Mouse (Mus musculus): Measurements from ENCODE around the gene Dennd1b. TPM values are rescaled to one million over a fixed set of nuclear protein-coding genes. Genes with fewer than 3 reads are reported as not detected.

Gene Dennd1b
- polyA plus RNA-seq, 1 experiment from 2014 or later: 13.5 TPM

- ATAC-seq (replicated peaks; ENCODE audit: low FRiP score) (no peak), DNase-seq (ENCODE audit: low spot score) (no peak)
- Histone ChIP-seq H3K4me2 (ENCODE audit: low read depth, low read length, severe bottlenecking) (no peak overlapping the region), H3K4me1 (replicated peaks; ENCODE audit: control insufficient read depth, insufficient read depth, low read length) (no peaks in the 10 kb centered on the region), H3K4me3 (ENCODE audit: low read depth, low read length) (no peak overlapping the region), H3K36me3 (ENCODE audit: control insufficient read depth, insufficient read depth, low read length) (no peaks in the 10 kb centered on the region; the same call in 1 of the 2 replicates), H3K27ac (ENCODE audit: low read depth, low read length) (no peak overlapping the region), H3K27me3 (ENCODE audit: control insufficient read depth, insufficient read depth, low read length) (no peaks in the 10 kb centered on the region), H3K9me3 (ENCODE audit: control insufficient read depth, low read length) (no peaks in the 10 kb centered on the region), H3K9ac (ENCODE audit: low read length) (no peak overlapping the region)
- WGBS: 59% methylated on average over 5 of the region's 5 CpGs
Measured at GRCm38 (mm10) chr1:139015118-139015788, 52.0 kb downstream of the Dennd1b start.

DNA sequence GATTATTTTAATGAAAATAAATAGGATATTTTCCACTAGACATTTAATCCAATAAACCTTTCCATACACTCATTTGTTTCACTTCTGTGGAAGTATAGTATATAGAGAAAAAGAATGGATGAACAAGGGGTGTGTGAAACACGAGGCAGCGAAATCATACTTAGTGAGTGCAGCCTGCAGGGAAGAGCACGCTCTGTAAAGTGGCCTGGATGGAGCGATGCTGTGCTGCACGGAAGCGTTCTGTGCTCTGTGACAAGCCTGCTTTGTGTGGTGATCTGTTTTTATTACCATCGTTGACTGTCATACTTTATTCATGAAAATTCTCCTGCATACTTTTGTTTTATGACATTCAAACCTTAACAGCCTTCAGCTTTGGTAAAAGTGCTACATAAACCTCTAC lies 58.1 kb downstream of the Dennd1b start:
- no peak overlapping the region for H3K4me3 ChIP-seq (ENCODE audit: low read depth, low read length)
- H3K9me3 ChIP-seq (ENCODE audit: control insufficient read depth, low read length): no peaks in the 10 kb centered on the region
- no peak overlapping the region for H3K4me2 ChIP-seq (ENCODE audit: low read depth, low read length, severe bottlenecking)
- no peak overlapping the region for H3K27ac ChIP-seq (ENCODE audit: low read depth, low read length)
- peaks cover 1% of the 10 kb centered on the region; the same call in 1 of the 2 replicates for H3K4me1 ChIP-seq (replicated peaks; ENCODE audit: control insufficient read depth, insufficient read depth, low read length)
- H3K27me3 ChIP-seq (ENCODE audit: control insufficient read depth, insufficient read depth, low read length): no peaks in the 10 kb centered on the region
- 67% methylated on average over 7 of the region's 7 CpGs for WGBS
- no peak overlapping the region for H3K9ac ChIP-seq (ENCODE audit: low read length)
- no peaks in the 10 kb centered on the region; the same call in 1 of the 2 replicates for H3K36me3 ChIP-seq (ENCODE audit: control insufficient read depth, insufficient read depth, low read length)
- DNase-seq (ENCODE audit: low spot score): no peak
- no peak for ATAC-seq (replicated peaks; ENCODE audit: low FRiP score)

GRCm38 (mm10) chr1:139025882-139026645 lies 62.8 kb downstream of the Dennd1b start:
- peaks cover 2% of the 10 kb centered on the region; the same call in 1 of the 2 replicates for H3K4me1 ChIP-seq (replicated peaks; ENCODE audit: control insufficient read depth, insufficient read depth, low read length)
- H3K4me3 ChIP-seq (ENCODE audit: low read depth, low read length): no peak overlapping the region
- no peaks in the 10 kb centered on the region for H3K27me3 ChIP-seq (ENCODE audit: control insufficient read depth, insufficient read depth, low read length)
- no peak overlapping the region for H3K9ac ChIP-seq (ENCODE audit: low read length)
- 35% methylated on average over 8 of the region's 8 CpGs for WGBS
- H3K36me3 ChIP-seq (ENCODE audit: control insufficient read depth, insufficient read depth, low read length): no peaks in the 10 kb centered on the region
- no peak overlapping the region for H3K27ac ChIP-seq (ENCODE audit: low read depth, low read length)
- H3K9me3 ChIP-seq (ENCODE audit: control insufficient read depth, low read length): no peaks in the 10 kb centered on the region
- no peak for DNase-seq (ENCODE audit: low spot score)
- ATAC-seq (replicated peaks; ENCODE audit: low FRiP score): peak; percentile 78
- no peak overlapping the region for H3K4me2 ChIP-seq (ENCODE audit: low read depth, low read length, severe bottlenecking)

DNA sequence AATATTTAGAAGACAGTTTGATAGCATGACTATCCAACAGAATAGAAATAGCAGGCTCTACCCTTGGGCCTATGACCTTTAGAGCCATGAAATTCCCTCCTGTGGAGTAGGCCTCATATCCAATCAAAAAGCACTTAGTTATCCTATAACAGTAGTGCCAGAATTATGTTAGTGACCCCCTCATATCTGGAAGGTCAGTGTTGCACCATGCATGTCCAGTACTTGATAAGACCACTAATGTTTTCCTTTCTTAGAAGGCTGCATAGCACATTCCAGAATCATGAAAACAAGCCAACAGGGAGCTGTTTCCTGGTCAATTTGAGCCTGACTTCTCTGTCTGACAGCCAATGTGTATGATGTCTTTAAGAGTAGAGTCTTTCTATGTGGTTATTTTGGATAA lies 66.3 kb downstream of the Dennd1b start:
- Histone ChIP-seq H3K27ac (ENCODE audit: low read depth, low read length) (no peak overlapping the region), H3K4me2 (ENCODE audit: low read depth, low read length, severe bottlenecking) (no peak overlapping the region)
- no peak for ATAC-seq (replicated peaks; ENCODE audit: low FRiP score)

DNA sequence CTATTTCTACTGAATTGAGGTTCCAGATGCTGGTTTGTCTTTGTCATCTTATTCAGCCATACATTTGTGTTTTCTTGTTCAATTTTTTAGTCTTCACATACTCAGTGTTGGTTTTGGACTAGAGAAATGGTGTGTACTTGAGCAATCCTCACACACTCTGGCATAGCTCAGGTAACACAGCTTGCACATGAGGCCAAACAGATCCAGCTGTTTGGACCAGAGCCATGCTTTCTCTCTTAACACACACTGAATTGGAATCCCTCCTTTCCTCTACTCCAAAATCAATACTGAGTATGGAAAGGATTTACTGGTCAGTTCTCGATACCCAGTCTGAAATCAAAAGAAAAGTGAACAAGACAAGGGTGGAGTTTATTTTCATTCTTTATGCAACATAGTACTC lies 69.2 kb downstream of the Dennd1b start:
- H3K9me3 ChIP-seq (ENCODE audit: control insufficient read depth, low read length): no peaks in the 10 kb centered on the region
- H3K27ac ChIP-seq (ENCODE audit: low read depth, low read length): no peak overlapping the region
- H3K4me3 ChIP-seq (ENCODE audit: low read depth, low read length): no peak overlapping the region
- WGBS: 90% methylated on average over 1 of the region's 1 CpGs
- no peak overlapping the region for H3K4me2 ChIP-seq (ENCODE audit: low read depth, low read length, severe bottlenecking)
- DNase-seq (ENCODE audit: low spot score): no peak
- no peak for ATAC-seq (replicated peaks; ENCODE audit: low FRiP score)
- no peaks in the 10 kb centered on the region for H3K4me1 ChIP-seq (replicated peaks; ENCODE audit: control insufficient read depth, insufficient read depth, low read length)
- H3K9ac ChIP-seq (ENCODE audit: low read length): no peak overlapping the region
- H3K27me3 ChIP-seq (ENCODE audit: control insufficient read depth, insufficient read depth, low read length): no peaks in the 10 kb centered on the region
- H3K36me3 ChIP-seq (ENCODE audit: control insufficient read depth, insufficient read depth, low read length): no peaks in the 10 kb centered on the region

More for the DNA sequence above, 66.3 kb downstream of the Dennd1b start:
- no peak overlapping the region for H3K4me3 ChIP-seq (ENCODE audit: low read depth, low read length)
- H3K36me3 ChIP-seq (ENCODE audit: control insufficient read depth, insufficient read depth, low read length): no peaks in the 10 kb centered on the region
- peaks cover 2% of the 10 kb centered on the region; the same call in 1 of the 2 replicates for H3K4me1 ChIP-seq (replicated peaks; ENCODE audit: control insufficient read depth, insufficient read depth, low read length)
- H3K9ac ChIP-seq (ENCODE audit: low read length): no peak overlapping the region
- no peaks in the 10 kb centered on the region for H3K9me3 ChIP-seq (ENCODE audit: control insufficient read depth, low read length)
- no peaks in the 10 kb centered on the region for H3K27me3 ChIP-seq (ENCODE audit: control insufficient read depth, insufficient read depth, low read length)
- no peak for DNase-seq (ENCODE audit: low spot score)

DNA sequence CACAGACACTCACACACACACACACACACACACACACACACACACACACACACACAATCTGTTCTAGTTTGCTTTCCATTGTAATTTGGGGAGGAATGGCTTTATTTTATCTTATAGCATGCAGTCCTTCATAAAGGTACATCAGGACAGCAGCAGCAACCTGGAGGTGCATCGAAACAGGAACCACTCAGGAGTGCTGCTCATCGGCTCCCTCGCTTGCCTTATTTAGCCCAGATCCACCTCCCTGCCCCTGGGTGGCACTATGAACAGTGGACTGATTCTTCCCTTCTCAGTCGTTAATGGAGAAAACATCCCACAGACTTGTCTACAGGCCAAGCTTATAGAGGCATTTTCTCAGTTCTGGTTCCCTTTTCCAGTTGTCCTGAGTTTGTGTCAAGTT lies 71.9 kb downstream of the Dennd1b start:
- Histone ChIP-seq H3K4me2 (ENCODE audit: low read depth, low read length, severe bottlenecking) (no peak overlapping the region), H3K9me3 (ENCODE audit: control insufficient read depth, low read length) (no peaks in the 10 kb centered on the region)
- 69% methylated on average over 4 of the region's 4 CpGs for WGBS

GRCm38 (mm10) chr1:139036302-139036701 lies 73.1 kb downstream of the Dennd1b start:
- Histone ChIP-seq H3K9me3 (ENCODE audit: control insufficient read depth, low read length) (no peaks in the 10 kb centered on the region), H3K4me1 (replicated peaks; ENCODE audit: control insufficient read depth, insufficient read depth, low read length) (no peaks in the 10 kb centered on the region; the same call in 1 of the 2 replicates), H3K4me3 (ENCODE audit: low read depth, low read length) (no peak overlapping the region), H3K27ac (ENCODE audit: low read depth, low read length) (no peak overlapping the region), H3K4me2 (ENCODE audit: low read depth, low read length, severe bottlenecking) (no peak overlapping the region), H3K9ac (ENCODE audit: low read length) (no peak overlapping the region), H3K36me3 (ENCODE audit: control insufficient read depth, insufficient read depth, low read length) (no peaks in the 10 kb centered on the region), H3K27me3 (ENCODE audit: control insufficient read depth, insufficient read depth, low read length) (no peaks in the 10 kb centered on the region)
- WGBS: 88% methylated on average over 1 of the region's 1 CpGs
- ATAC-seq (replicated peaks; ENCODE audit: low FRiP score) (no peak), DNase-seq (ENCODE audit: low spot score) (no peak)

More for the DNA sequence above, 71.9 kb downstream of the Dennd1b start:
- no peaks in the 10 kb centered on the region; the same call in 1 of the 2 replicates for H3K4me1 ChIP-seq (replicated peaks; ENCODE audit: control insufficient read depth, insufficient read depth, low read length)
- ATAC-seq (replicated peaks; ENCODE audit: low FRiP score) (no peak), DNase-seq (ENCODE audit: low spot score) (no peak)
- H3K27me3 ChIP-seq (ENCODE audit: control insufficient read depth, insufficient read depth, low read length): no peaks in the 10 kb centered on the region
- H3K4me3 ChIP-seq (ENCODE audit: low read depth, low read length): no peak overlapping the region
- no peak overlapping the region for H3K9ac ChIP-seq (ENCODE audit: low read length)
- H3K36me3 ChIP-seq (ENCODE audit: control insufficient read depth, insufficient read depth, low read length): no peaks in the 10 kb centered on the region
- no peak overlapping the region for H3K27ac ChIP-seq (ENCODE audit: low read depth, low read length)

GRCm38 (mm10) chr1:139036768-139037507 lies 73.7 kb downstream of the Dennd1b start:
- H3K27ac ChIP-seq (ENCODE audit: low read depth, low read length): no peak overlapping the region
- H3K4me3 ChIP-seq (ENCODE audit: low read depth, low read length): no peak overlapping the region
- DNase-seq (ENCODE audit: low spot score) (no peak), ATAC-seq (replicated peaks; ENCODE audit: low FRiP score) (no peak)
- no peaks in the 10 kb centered on the region for H3K9me3 ChIP-seq (ENCODE audit: control insufficient read depth, low read length)
- H3K27me3 ChIP-seq (ENCODE audit: control insufficient read depth, insufficient read depth, low read length): no peaks in the 10 kb centered on the region
- H3K4me1 ChIP-seq (replicated peaks; ENCODE audit: control insufficient read depth, insufficient read depth, low read length): no peaks in the 10 kb centered on the region; the same call in 1 of the 2 replicates
- no peaks in the 10 kb centered on the region for H3K36me3 ChIP-seq (ENCODE audit: control insufficient read depth, insufficient read depth, low read length)
- H3K9ac ChIP-seq (ENCODE audit: low read length): no peak overlapping the region
- H3K4me2 ChIP-seq (ENCODE audit: low read depth, low read length, severe bottlenecking): no peak overlapping the region
- WGBS: 62% methylated on average over 7 of the region's 7 CpGs
